Mouse (Mus musculus) lung, embryonic 14.5 days (tissue): ENCODE measurements at regions not wholly inside any gene's neighbourhood (a gene's known extent, or its start where the extent isn't known, plus 50 kb on each side); places are given as distances from the start of the nearest gene placed in this dataset.

Experiments used
- ATAC-seq: fragments of 200-750 bp; cut with Nextera tagmentation; 2 replicates; pipeline ENCODE4 v1.8.0; 2017; ENCODE audit warnings: mild to moderate bottlenecking, moderate TSS enrichment, moderate library complexity; ENCODE audit not compliant: insufficient read depth
- DNase-seq: peaks from one replicate; pipeline ENCODE4 v3.0.0-alpha.2; 2015
- H3K27ac ChIP-seq: fragments of 300-500 bp; sonication (generic); 2 replicates; pipeline ENCODE4 v1.5.1; 2014; ENCODE audit warnings: low read depth, mild to moderate bottlenecking, moderate library complexity
- H3K27me3 ChIP-seq: fragments of 300-500 bp; sonication (generic); 2 replicates; pipeline ENCODE4 v1.6.1; 2014; ENCODE audit warnings: low read length, control low read depth; ENCODE audit not compliant: insufficient read depth
- H3K36me3 ChIP-seq: fragments of 300-500 bp; sonication (generic); 2 replicates; pipeline ENCODE4 v1.6.1; 2014; ENCODE audit warnings: control low read depth; ENCODE audit not compliant: insufficient read depth
- H3K4me1 ChIP-seq: fragments of 300-500 bp; sonication (generic); 2 replicates; pipeline ENCODE4 v1.6.1; 2014; ENCODE audit warnings: antibody characterized with exemption, control low read depth; ENCODE audit not compliant: insufficient read depth
- H3K4me2 ChIP-seq: fragments of 300-500 bp; sonication (generic); 2 replicates; pipeline ENCODE4 v1.6.1; 2014; ENCODE audit warnings: mild to moderate bottlenecking
- H3K4me3 ChIP-seq: fragments of 300-500 bp; sonication (generic); 2 replicates; pipeline ENCODE4 v1.5.1; 2014; ENCODE audit warnings: low read depth, low read length
- H3K9ac ChIP-seq: fragments of 300-500 bp; sonication (generic); 2 replicates; pipeline ENCODE4 v1.6.1; 2014
- H3K9me3 ChIP-seq: fragments of 300-500 bp; sonication (generic); 2 replicates; pipeline ENCODE4 v1.6.1; 2016; ENCODE audit warnings: low read depth, low read length, control low read depth
- CTCF ChIP-seq: IDR thresholded peaks from 2 replicates; pipeline ENCODE4 v1.5.1; 2016; ENCODE audit warnings: antibody characterized with exemption, low read depth
- WGBS: fragments of 180-500 bp; shearing (Covaris S2); extraction: QIAGEN DNeasy Blood & Tissue Kit; methylation state at CpG from one replicate; pipeline ENCODE4 v1.1.7; 2014; 5-methylcytosine and 5-hydroxymethylcytosine counted together

- Histone ChIP-seq H3K36me3 (no peaks in the 10 kb centered on the region), H3K4me3 (no peak overlapping the region), H3K9me3 (no peaks in the 10 kb centered on the region), H3K4me1 (no peaks in the 10 kb centered on the region), H3K9ac (no peak overlapping the region; the same call in 1 of the 2 replicates), H3K27ac (peak overlapping the region; percentile 60; the same call in 1 of the 2 replicates), H3K27me3 (no peaks in the 10 kb centered on the region), H3K4me2 (no peak overlapping the region)
- 62% methylated on average over 21 of the region's 21 CpGs for WGBS
- DNase-seq: peak; percentile 32
- TF ChIP-seq CTCF: no peak
- ATAC-seq: no peak
These were observed 137.3 kb upstream of the Klf14 start for GRCm38 (mm10) chr6:31095943-31096714.

DNA sequence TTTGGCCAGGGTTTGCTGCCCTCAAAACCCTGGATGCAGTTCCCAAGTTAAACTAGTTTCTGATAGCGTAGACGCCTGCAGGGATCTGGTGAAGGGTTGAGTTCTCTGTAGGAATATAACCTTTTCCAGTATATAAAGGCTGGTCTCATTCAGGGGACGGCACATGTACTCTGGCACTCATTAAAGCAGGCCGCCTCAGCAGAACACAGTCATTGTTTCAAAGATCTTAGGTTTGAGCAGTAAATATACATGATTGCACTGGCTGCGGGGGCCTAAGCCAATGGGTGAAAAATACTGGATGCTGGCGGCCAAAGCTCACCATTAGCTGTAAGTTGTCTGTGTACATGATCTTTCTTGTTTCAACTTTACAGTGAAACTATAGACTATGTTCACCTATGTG, 137.9 kb upstream of the Klf14 start:
- ATAC-seq (no peak), DNase-seq (no peak)
- Histone ChIP-seq H3K36me3 (no peaks in the 10 kb centered on the region), H3K4me1 (no peaks in the 10 kb centered on the region), H3K4me2 (no peak overlapping the region), H3K4me3 (no peak overlapping the region), H3K9me3 (no peaks in the 10 kb centered on the region), H3K27ac (no peak overlapping the region), H3K27me3 (no peaks in the 10 kb centered on the region), H3K9ac (no peak overlapping the region)
- TF ChIP-seq CTCF: no peak
- WGBS: 79% methylated on average over 6 of the region's 6 CpGs

DNA sequence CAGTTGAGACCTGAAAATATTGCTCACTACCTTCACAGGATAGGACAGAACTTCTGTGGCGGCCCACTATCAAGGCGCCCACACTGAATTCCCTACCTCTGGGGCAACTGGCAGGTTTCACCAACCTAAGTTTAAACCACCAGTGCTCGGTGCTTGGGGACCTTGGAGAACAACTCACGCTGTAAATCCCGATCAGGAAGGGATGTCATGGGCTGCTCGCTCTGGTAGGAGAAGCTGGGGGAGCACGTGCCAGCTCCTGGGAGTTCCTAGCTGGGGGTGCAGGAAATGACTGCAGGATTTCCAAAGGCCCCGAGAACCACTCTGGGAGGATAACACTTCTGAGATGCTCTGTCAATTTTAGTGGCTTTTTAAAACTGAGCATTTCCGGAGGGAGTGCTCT, 138.4 kb upstream of the Klf14 start:
- Histone ChIP-seq H3K9me3 (no peaks in the 10 kb centered on the region), H3K27ac (no peak overlapping the region), H3K27me3 (no peaks in the 10 kb centered on the region), H3K36me3 (no peaks in the 10 kb centered on the region), H3K4me1 (no peaks in the 10 kb centered on the region), H3K4me2 (no peak overlapping the region), H3K9ac (no peak overlapping the region), H3K4me3 (no peak overlapping the region)
- WGBS: 77% methylated on average over 9 of the region's 9 CpGs
- no peak for ATAC-seq
- no peak for TF ChIP-seq CTCF
- DNase-seq: no peak

DNA sequence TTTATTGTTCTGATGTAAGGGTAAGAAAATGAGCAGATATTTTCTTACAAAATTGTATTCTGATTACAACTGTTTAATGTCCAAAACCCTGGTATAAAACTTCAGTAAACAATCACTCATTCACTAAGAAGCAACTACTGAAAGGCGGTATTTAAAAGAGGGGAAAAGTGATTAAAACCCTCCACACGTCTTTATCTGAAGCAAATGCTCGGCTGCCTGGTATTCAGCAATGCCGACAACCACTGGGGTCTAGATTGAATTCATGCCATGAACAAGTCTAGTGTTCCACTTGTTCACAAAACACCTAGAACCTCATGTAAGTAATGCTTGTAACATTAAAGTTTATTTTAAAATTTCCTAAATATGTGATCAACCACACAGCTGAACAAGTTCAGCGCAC, 139.2 kb upstream of the Klf14 start:
- no peaks in the 10 kb centered on the region for H3K4me1 ChIP-seq
- WGBS: 81% methylated on average over 5 of the region's 5 CpGs
- ATAC-seq (no peak), DNase-seq (no peak)
- no peak overlapping the region for H3K4me2 ChIP-seq
- H3K9ac ChIP-seq: no peak overlapping the region
- H3K27me3 ChIP-seq: no peaks in the 10 kb centered on the region
- no peak overlapping the region for H3K4me3 ChIP-seq
- no peaks in the 10 kb centered on the region for H3K9me3 ChIP-seq
- no peaks in the 10 kb centered on the region for H3K36me3 ChIP-seq
- no peak for TF ChIP-seq CTCF
- no peak overlapping the region for H3K27ac ChIP-seq

DNA sequence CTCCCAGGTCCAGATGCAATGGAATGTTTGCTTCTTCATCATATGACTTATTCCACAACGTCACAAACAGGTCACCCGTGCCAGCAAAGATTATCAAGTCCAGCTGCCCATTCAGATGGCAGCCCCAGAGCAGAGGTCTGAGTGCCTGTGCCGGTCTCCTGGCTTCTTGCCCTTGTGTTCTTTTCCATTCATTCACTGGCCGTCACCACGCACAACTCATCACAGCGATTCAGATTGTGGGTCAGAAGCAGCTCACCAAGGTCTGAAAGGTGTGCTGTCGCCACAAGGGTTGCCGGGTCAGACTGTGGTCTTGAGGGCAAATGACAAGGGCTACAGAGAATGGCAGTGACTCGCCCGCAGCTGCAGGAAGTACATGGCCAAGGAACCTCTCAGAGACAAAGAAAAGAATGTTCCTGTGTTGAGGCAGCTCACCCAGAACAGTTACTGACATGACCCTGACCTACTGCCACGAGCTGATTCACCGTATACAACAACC, 141.3 kb upstream of the Klf14 start:
- 55% methylated on average over 12 of the region's 12 CpGs for WGBS
- H3K9ac ChIP-seq: no peak overlapping the region
- H3K4me3 ChIP-seq: no peak overlapping the region
- no peaks in the 10 kb centered on the region for H3K27me3 ChIP-seq
- no peaks in the 10 kb centered on the region for H3K4me1 ChIP-seq
- H3K36me3 ChIP-seq: no peaks in the 10 kb centered on the region
- TF ChIP-seq CTCF: no peak
- no peak for DNase-seq
- H3K4me2 ChIP-seq: no peak overlapping the region
- no peaks in the 10 kb centered on the region for H3K9me3 ChIP-seq
- no peak for ATAC-seq
- H3K27ac ChIP-seq: no peak overlapping the region

DNA sequence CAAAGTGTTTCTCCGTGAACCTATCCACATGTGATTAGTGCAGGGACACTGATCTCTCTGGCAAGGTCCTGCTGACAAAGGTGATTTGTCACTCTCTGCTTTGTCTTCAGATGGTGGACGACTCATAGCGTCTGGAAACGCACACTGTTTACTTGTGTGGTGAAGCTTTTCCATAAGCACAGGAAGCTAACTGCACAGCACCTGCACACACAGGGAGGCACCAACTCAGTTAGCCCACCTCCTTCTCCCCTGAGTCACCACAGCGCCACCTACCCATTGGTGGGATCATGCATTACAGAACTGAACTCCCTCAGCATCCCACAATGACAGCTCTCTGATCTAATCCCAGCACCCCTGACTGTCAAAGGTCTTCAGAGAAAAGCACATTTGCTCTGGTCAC, 141.9 kb upstream of the Klf14 start:
- no peaks in the 10 kb centered on the region for H3K4me1 ChIP-seq
- ATAC-seq: no peak
- H3K27me3 ChIP-seq: no peaks in the 10 kb centered on the region
- H3K4me2 ChIP-seq: no peak overlapping the region
- no peak overlapping the region for H3K27ac ChIP-seq
- WGBS: 31% methylated on average over 5 of the region's 5 CpGs
- peak; percentile 51 for TF ChIP-seq CTCF
- no peak for DNase-seq
- H3K4me3 ChIP-seq: no peak overlapping the region
- no peak overlapping the region for H3K9ac ChIP-seq
- no peaks in the 10 kb centered on the region for H3K36me3 ChIP-seq
- no peaks in the 10 kb centered on the region for H3K9me3 ChIP-seq

DNA sequence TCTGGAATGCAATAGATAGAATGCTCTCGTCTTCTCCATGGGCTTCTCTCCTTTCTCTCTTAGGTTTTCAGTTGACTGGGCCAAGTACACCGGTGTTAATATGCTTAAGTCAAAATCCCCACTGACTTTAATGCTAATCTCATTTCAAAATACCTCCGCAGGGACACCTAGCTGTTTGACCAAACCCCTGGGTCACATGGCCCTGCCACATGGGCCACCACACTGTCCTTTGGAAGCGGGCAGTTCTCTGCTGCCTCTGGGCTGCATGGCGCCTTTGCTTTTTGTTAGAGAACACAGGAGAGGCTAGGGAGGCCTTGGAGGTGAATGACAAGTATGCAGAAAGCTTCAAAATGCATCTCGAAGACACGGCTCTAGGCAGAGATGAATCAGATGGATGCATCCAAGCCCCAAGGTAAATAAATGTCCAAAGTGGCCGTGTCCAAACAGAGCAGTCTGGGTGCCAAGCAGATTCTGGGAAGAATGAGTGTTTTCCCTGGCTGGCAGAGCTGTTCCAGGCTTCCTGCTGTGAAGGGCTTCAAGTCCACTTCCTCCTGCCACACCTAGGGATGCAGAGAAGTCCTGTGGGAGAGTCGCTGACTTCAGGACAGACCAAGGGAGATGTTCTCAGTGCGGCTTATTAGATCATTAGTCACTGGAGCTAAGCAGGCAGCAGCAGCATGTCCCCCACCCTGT, 147.4 kb upstream of the Klf14 start:
- no peak for TF ChIP-seq CTCF
- Histone ChIP-seq H3K9me3 (no peaks in the 10 kb centered on the region), H3K27ac (no peak overlapping the region), H3K4me3 (no peak overlapping the region), H3K9ac (no peak overlapping the region), H3K27me3 (no peaks in the 10 kb centered on the region), H3K4me1 (no peaks in the 10 kb centered on the region), H3K4me2 (no peak overlapping the region), H3K36me3 (no peaks in the 10 kb centered on the region)
- WGBS: 67% methylated on average over 10 of the region's 10 CpGs
- ATAC-seq: no peak
- DNase-seq: no peak
